Mouse (Mus musculus): ENCODE data around the gene Wfdc9.
"Not testable (repeated sequence)": the region's sequence is repeated elsewhere in the genome, so short reads cannot be mapped to it uniquely, and the experiment has no call there.

Wfdc9 gene

GRCm38 (mm10) chr2:164619050-164619449, 37.3 kb downstream of the Wfdc9 start:
- no peak for DNase-seq (ENCODE audit: low read depth)

- no peak for DNase-seq (ENCODE audit: low read depth)
These were observed 41.0 kb downstream of the Wfdc9 start for GRCm38 (mm10) chr2:164615386-164615785.

- not testable (repeated sequence) for DNase-seq (ENCODE audit: low read depth)
These were observed 42.9 kb downstream of the Wfdc9 start, which contains the start of the genes Wfdc6b and Wfdc8 for GRCm38 (mm10) chr2:164613471-164613870. Gene Wfdc6b, plus strand, starts transcription at chr2:164613522. Gene Wfdc8, minus strand, starts transcription at chr2:164613626.

GRCm38 (mm10) chr2:164608781-164609180, 47.6 kb downstream of the Wfdc9 start:
- DNase-seq (ENCODE audit: low read depth) = no peak

- no peak for DNase-seq (ENCODE audit: low read depth)
These were observed 52.0 kb downstream of the Wfdc9 start for GRCm38 (mm10) chr2:164604411-164604810.

GRCm38 (mm10) chr2:164603482-164603881, 52.9 kb downstream of the Wfdc9 start:
- DNase-seq (ENCODE audit: low read depth) = no peak

- DNase-seq (ENCODE audit: low read depth) = no peak
These were observed 56.2 kb downstream of the Wfdc9 start for GRCm38 (mm10) chr2:164600179-164600578.
